Mouse (Mus musculus) G1E (cell line): ENCODE measurements around the gene Vpreb1. TPM values are rescaled to one million over a fixed set of nuclear protein-coding genes. Genes with fewer than 3 reads are reported as not detected.
A peak's percentile ranks its signal among the peaks of the same experiment; 100 is the strongest.

Experiments
- ATAC-seq: 2 replicates; pipeline ENCODE4 v1.8.0; 2016; ENCODE audit warnings: mild to moderate bottlenecking; ENCODE audit not compliant: insufficient number of reproducible peaks, poor library complexity, low FRiP score, severe bottlenecking; ENCODE audit errors: extremely low read depth
- DNase-seq: peaks from one replicate; pipeline ENCODE4 v3.0.0; 2012; ENCODE audit warnings: low spot score
- H3K27me3 ChIP-seq: 2 replicates; pipeline ENCODE4 v1.6.1; 2012; ENCODE audit warnings: mild to moderate bottlenecking, low read length, inconsistent platforms; ENCODE audit not compliant: insufficient read depth
- H3K36me3 ChIP-seq: replicated peaks from 2 replicates; pipeline ENCODE3; 2012; ENCODE audit warnings: mild to moderate bottlenecking, inconsistent platforms
- H3K4me1 ChIP-seq: 2 replicates; pipeline ENCODE4 v1.6.1; 2012; ENCODE audit warnings: low read depth, low read length, inconsistent platforms, mixed read lengths; ENCODE audit not compliant: insufficient read depth
- H3K4me3 ChIP-seq: 2 replicates; pipeline ENCODE4 v1.5.1; 2012; ENCODE audit warnings: low read depth, mild to moderate bottlenecking, inconsistent platforms, low read length, moderate library complexity, mixed read lengths
- H3K9me3 ChIP-seq: replicated peaks from 2 replicates; pipeline ENCODE4 v1.6.1; 2012; ENCODE audit warnings: inconsistent platforms
- CTCF ChIP-seq: IDR thresholded peaks from 2 replicates; pipeline ENCODE4 v1.5.1; 2012; ENCODE audit warnings: low read depth, low read length, inconsistent platforms, mixed read lengths
- GATA1 ChIP-seq: IDR thresholded peaks from 2 replicates; pipeline ENCODE4 v1.6.1; 2012; ENCODE audit warnings: borderline replicate concordance, low read length, inconsistent platforms, mixed read lengths
- GATA2 ChIP-seq: IDR thresholded peaks from 2 replicates; pipeline ENCODE4 v1.6.1; 2012; ENCODE audit warnings: low read depth, low read length, inconsistent platforms, borderline replicate concordance
- POLR2AphosphoS5 ChIP-seq: IDR thresholded peaks from 2 replicates; pipeline ENCODE4 v1.6.1; 2012; ENCODE audit warnings: low read depth, low read length, inconsistent platforms; ENCODE audit not compliant: insufficient replicate concordance
- TAL1 ChIP-seq: conservative IDR thresholded peaks from 2 replicates; pipeline ENCODE4 v1.6.1; 2012; ENCODE audit warnings: low read depth, low read length, inconsistent platforms, mixed read lengths
- polyA plus RNA-seq: library from polyadenylated mRNA; stranded (reverse); fragments of >175 nt; gene quantifications from 2 replicates; pipeline ENCODE4 v1.2.3, GENCODE M21; 2012
- total RNA-seq, 2 experiments: library from RNA; stranded (forward) in 1 of 2; stranded (reverse) in 1 of 2; fragments of 200-1000 nt in 1 of 2; fragments of >200 nt in 1 of 2; fragmentation: Nextera tagmentation in 1 of 2; gene quantifications; 2 replicates each; pipeline ENCODE4 v1.2.3; 2014 to 2017

Vpreb1 gene
- total and polyA plus RNA-seq, 3 experiments, result 0.28 to 0.82 TPM; not detected in 1

- no peaks in the 10 kb centered on the region for H3K27me3 ChIP-seq
- DNase-seq (no peak), ATAC-seq (no peak)
- H3K9me3 ChIP-seq, result peaks cover 4% of the 10 kb centered on the region; the same call in 1 of the 2 replicates
- no peak overlapping the region for H3K4me3 ChIP-seq
- H3K4me1 ChIP-seq, result no peaks in the 10 kb centered on the region
- H3K36me3 ChIP-seq, result peaks cover 94% of the 10 kb centered on the region
- TF ChIP-seq CTCF (no peak), GATA2 (no peak), POLR2AphosphoS5 (no peak), TAL1 (no peak), GATA1 (no peak)
Measured at GRCm38 (mm10) chr16:16879025-16879424, 8.4 kb upstream of the Vpreb1 start.

GRCm38 (mm10) chr16:16870241-16870616, 414 bp downstream of the Vpreb1 start:
- TF ChIP-seq GATA2 (no peak), POLR2AphosphoS5 (no peak), CTCF (no peak), GATA1 (no peak), TAL1 (no peak)
- Histone ChIP-seq H3K27me3 (no peaks in the 10 kb centered on the region), H3K36me3 (peaks cover 24% of the 10 kb centered on the region), H3K9me3 (no peaks in the 10 kb centered on the region), H3K4me1 (peaks cover 31% of the 10 kb centered on the region), H3K4me3 (peak overlapping the region; percentile 78)
- DNase-seq, result no peak
- no peak for ATAC-seq

- TF ChIP-seq GATA1 (no peak), CTCF (no peak), GATA2 (no peak), TAL1 (no peak)
- H3K4me1 ChIP-seq, result peaks cover 18% of the 10 kb centered on the region
- no peaks in the 10 kb centered on the region for H3K9me3 ChIP-seq
- ATAC-seq, result no peak
- DNase-seq, result no peak
- no peak overlapping the region for H3K4me3 ChIP-seq
- H3K27me3 ChIP-seq, result peaks cover 17% of the 10 kb centered on the region
- H3K36me3 ChIP-seq, result no peaks in the 10 kb centered on the region
Measured at GRCm38 (mm10) chr16:16865696-16866561, 4.7 kb downstream of the Vpreb1 start.

- Histone ChIP-seq H3K4me1 (peaks cover 18% of the 10 kb centered on the region), H3K4me3 (no peak overlapping the region), H3K27me3 (peaks cover 23% of the 10 kb centered on the region), H3K9me3 (no peaks in the 10 kb centered on the region), H3K36me3 (no peaks in the 10 kb centered on the region)
- ATAC-seq, result no peak
- no peak for TF ChIP-seq CTCF
- TF ChIP-seq POLR2AphosphoS5, result no peak
- no peak for TF ChIP-seq TAL1
- TF ChIP-seq GATA1, result no peak
- no peak for TF ChIP-seq GATA2
- DNase-seq, result no peak
Measured at GRCm38 (mm10) chr16:16865217-16865616, 5.4 kb downstream of the Vpreb1 start.

- no peaks in the 10 kb centered on the region for H3K9me3 ChIP-seq
- TF ChIP-seq CTCF (no peak), TAL1 (no peak), GATA1 (no peak)
- H3K27me3 ChIP-seq, result peaks cover 28% of the 10 kb centered on the region
- no peak for DNase-seq
- H3K36me3 ChIP-seq, result no peaks in the 10 kb centered on the region
- no peak for ATAC-seq
- H3K4me3 ChIP-seq, result no peak within 1 kb of the TSS
- H3K4me1 ChIP-seq, result peaks cover 14% of the 10 kb centered on the region
Measured at GRCm38 (mm10) chr16:16863978-16864377, 6.7 kb downstream of the Vpreb1 start, which contains the start of gene Igll1. TSS of gene Igll1 (minus strand) at chr16:16863985.

- H3K4me3 ChIP-seq, result no peak overlapping the region
- H3K4me1 ChIP-seq, result peaks cover 14% of the 10 kb centered on the region
- H3K27me3 ChIP-seq, result peaks cover 34% of the 10 kb centered on the region
- H3K9me3 ChIP-seq, result no peaks in the 10 kb centered on the region
- ATAC-seq, result no peak
- no peaks in the 10 kb centered on the region for H3K36me3 ChIP-seq
- TF ChIP-seq POLR2AphosphoS5, result no peak
- TF ChIP-seq TAL1, result no peak
- TF ChIP-seq GATA2, result no peak
- TF ChIP-seq GATA1, result no peak
- TF ChIP-seq CTCF, result no peak
- DNase-seq, result no peak
Measured at GRCm38 (mm10) chr16:16862288-16862687, 8.4 kb downstream of the Vpreb1 start.
